Mouse (Mus musculus) thymus, postnatal 36 days (tissue): ENCODE measurements around the gene Parp4.

Experiments
- DNase-seq, 2 experiments: peaks; one replicate each; pipeline ENCODE4 v3.0.0; 2022; ENCODE audit warnings: mixed read lengths in 2 of 2

Parp4 gene

DNA sequence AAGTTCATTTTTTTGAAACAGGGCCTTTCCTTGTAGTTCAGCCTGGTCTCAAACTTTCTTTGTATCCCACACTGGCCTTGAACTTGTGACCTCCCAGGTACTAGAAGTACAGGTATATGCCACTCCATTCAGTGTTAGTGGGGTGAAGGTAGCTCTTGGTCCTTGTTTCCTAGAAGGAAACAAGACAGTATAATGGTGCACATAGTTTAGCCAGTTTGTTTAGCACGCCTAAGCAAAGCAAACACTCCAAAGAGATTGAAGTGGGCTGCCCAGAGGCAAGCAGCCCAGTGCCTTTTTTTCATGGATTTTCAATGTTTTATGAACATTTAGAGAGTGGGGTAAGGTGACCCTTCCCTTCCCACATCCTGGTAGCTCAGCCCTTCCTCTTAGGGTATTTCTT, 42.1 kb downstream of the Parp4 start:
- no peak for DNase-seq

DNA sequence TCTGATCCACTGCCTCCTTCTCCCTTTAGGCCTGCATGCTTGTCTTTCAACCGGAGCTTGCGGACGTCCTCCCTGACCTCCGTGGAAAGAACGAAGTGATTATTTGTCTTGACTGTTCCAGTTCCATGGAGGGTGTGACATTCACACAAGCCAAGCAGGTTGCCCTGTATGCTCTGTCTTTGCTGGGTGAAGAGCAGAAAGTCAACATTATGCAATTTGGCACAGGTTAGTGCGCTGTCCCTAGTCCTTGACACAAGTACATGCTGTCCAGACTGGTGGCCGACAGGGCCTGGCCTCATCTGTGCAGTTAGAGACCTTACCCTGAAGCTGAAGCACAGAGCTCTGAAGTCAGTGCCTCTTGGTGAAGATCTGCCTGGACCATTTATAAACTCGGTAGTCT, 45.0 kb downstream of the Parp4 start:
- DNase-seq = no peak

DNA sequence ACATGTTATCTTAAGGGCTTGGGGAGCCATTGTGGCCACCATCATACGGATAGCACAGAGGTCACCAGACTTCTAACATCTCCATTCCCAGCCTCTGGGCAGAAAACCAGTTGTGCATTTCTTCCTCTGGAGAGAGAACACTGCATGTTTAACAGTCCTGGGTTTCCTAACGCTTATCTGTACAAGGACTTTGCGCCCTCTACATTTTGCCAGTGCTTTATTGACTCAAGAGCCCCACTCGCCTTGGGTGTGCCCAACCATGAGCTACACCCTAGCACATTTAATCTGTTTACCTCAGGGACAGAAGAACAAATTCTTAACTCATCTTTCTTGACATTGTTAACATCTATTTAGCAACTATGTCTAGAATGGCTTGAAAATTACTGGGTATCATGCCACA, 50.8 kb downstream of the Parp4 start:
- no peak for DNase-seq

DNA sequence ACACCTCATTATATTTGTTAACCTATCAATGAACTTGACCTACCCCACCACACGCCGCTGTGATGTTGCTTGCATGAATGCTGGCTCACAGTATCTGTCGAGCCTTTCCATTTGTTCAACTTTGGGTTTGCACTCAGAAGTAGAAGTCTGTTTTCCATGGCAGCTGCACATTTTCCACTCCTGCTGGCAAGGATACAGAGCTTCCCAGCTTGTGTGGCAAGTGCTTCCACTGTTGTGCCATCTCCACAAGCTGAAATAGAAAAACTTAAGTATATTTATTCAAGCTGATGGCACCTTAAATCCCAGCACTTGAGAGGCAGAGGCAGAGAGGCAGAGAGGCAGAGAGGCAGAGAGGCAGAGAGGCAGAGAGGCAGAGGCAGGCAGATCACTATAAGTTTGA, 52.9 kb downstream of the Parp4 start:
- no peak for DNase-seq

DNA sequence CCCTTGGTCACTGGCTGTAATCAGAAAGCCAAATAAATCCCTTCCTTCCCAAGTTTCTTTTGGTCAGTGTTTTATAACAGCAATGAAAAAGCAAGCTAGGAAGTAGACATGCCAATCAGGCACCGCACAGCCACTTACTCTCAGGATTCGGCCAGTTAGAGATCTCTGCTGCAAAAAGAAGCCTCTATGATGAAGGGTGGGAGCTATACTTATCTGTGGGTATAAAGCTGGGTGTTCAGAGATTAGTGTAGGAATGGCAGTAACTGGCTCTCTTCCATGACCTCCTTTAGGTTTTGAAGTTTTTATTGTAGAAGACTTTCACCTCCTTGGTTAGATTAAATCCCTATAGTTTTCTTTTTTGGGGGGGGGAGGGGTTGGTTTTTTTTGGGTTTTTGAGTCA, 55.7 kb downstream of the Parp4 start:
- no peak for DNase-seq

DNA sequence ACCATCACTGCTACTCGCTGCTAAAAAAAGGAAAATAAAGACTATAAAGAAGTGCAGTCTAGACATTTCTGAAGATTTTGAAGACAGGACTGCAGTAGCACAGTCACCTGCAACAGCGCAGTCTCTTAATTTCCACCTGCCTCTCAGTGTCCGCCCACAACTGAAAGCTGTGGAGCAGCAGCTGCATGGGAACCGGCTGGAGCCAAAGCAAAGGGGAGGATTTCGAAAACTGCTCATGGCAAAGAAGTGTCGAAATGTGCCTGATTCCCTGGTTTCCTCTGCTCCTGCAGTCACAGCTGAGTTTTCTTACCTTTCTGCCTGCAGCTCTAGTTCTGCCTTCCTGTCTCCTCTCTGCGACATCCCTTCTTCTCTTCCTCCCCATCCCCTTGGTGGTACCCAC, 71.8 kb downstream of the Parp4 start:
- no peak for DNase-seq

DNA sequence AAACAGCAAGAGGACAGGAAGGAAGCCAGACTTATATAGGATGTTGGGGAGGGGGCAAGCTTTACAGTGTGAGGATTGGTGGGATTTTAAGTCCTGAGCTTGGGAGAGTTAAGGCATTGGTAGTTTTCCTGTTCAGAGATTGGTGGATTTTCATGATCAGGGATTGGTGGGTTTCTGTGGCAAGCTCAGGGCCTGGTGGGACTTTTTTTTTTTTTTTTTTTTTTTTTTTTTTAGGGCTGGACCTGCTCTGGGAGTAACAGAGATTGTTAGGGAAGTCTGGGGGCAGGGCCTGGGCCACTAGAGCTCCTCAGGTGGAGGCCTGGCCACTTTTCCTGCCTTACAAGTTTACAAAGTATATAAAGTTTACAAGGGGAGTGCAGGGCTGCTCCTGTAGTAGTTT, 74.0 kb downstream of the Parp4 start:
- DNase-seq = no peak

DNA sequence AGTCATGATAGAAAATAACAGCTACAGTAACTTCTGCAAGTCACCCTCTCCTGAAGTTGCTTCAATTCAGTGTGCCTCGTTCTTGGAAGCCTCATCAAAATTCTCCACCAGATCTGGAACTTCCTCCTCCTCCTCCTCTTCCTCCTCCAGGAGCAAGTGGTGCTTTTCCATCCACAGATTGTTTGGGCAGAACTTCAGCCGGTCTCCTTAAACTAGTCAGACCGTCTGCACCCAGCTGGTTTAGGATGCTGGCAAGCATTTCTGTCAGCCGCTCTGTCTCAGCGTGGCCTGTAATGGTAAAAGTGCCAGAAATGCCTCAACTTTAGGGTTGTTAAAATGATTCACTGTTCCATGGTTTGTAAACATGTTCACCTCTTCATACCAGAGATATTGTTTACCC, 90.2 kb downstream of the Parp4 start:
- DNase-seq = no peak

DNA sequence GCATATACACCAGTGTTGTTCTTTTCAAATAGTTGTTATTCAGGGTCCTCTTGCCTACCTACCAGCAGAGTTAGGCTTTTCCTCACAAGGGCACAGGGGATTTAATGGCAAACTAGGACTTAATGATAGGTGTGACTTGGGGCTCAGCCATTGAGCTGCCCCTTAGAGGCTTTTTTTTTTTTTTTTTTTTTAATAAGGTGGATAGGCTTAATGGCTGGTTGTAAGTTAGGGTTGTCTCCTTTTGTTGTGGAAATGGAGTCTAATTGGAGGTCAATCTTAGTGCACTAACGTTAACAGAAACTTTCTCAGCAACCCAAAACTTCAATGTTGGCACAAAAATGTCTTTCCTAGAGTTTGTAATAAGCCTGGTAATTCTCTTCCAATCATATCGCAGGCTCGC, 91.5 kb downstream of the Parp4 start:
- no peak for DNase-seq

DNA sequence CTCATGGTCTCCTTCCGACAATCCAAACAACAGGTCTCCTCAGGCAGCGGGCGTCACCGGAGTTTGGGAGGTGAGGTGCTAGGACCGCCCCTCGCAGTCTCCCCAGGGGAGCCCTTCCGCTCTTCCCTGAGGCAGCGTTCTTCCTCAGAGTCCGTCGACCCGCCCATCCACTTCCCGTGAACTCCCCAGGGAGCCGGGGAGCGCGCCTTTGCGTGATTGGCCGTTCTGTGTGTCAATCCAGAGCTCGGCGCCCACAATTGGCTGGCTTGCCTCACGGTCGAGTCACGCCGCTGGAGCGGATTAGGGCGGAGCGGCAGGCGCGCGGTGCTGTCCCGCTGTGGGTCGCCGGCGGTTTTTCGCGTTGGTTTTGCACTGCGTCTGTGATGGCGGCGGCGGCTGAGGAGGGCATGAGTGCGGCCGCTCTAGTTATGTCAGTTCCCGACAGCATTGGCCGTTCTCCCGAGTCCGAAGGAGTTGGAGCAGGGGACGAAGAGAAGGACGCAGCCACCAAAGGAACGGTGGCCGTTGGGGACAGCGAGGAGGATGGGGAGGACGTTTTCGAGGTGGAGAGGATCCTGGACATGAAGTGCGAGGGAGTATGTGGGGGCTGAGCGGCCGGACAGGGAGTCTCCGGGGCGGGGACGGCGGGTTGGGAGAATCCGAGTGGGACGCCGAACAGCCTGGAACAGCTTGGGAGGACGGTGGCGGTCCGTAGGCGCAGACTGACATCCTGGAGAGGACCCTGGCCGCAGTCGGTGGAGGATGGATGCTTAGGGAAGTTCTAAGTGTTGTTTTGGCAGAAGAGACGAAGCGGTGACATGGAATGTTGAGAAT, 92.8 kb downstream of the Parp4 start, which contains the start of gene Mphosph8:
Mphosph8 (plus strand) TSS at position 280 of the 834 bp plus-strand sequence.
- peak; percentile 99 for DNase-seq

DNA sequence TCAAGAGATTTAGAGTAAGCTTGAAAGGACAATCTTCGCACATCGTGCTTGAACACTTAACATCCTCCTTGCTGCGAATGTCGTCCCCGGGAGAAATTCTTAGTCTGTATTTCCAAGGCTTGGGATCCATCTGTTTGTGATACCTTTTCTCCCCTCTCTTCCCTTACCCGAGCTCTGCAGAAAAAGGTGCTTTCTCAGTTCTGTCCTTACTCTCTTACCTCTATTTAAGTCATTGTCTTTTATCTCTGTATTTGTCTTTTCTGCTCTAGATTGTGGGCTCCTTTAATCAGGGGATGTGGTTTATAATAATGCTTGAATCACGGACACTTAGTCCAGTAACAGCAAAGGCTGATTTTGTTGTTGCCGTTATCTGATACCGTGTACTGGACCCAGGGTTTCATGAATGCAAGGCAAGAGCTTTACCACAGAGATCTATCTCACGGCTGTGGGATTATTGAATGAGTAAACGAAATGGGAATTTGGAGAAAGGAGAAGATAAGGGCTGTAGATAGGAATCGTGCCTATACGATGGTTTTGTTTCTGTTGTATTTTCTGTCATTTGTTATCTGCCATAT, 93.7 kb downstream of the Parp4 start:
- DNase-seq = no peak

DNA sequence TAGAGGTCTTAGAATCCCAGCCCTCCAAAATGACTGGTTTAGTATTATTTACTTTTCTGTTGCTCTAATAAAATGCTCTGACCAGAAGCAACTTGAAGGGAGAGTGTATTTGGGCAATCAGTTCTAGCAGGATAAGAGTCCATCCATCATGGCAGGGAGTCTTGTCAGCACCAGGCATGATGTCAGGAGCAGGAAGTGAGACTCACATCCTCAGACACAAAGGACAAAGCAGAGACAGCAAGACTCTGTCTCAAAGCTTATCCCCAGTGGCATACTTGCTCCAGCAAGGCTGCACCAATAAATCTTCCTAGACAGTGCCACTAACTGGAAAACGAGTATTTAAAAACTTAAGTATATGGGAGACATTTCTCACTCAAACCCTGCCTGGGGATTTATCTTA, 110.0 kb downstream of the Parp4 start:
- DNase-seq = no peak

DNA sequence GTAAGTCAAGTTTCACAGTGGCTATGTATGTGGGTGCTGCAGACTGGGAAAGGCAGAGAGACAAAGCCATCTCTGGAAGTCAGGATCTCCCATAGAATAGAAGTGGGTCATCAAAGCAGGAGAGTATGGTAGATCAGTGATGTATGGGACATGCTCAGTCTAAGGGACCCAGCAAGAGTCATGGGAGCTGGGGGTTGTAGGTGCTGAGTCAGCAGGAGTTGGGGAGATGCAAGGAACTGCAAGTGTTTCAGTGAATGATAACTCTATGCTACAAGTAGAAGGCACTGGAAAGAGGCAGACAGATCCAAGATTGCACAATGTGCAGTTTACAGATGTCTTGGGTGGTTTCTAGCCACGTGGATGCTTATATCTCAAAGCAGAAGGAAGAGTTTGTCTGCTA, 113.7 kb downstream of the Parp4 start:
- DNase-seq = no peak

DNA sequence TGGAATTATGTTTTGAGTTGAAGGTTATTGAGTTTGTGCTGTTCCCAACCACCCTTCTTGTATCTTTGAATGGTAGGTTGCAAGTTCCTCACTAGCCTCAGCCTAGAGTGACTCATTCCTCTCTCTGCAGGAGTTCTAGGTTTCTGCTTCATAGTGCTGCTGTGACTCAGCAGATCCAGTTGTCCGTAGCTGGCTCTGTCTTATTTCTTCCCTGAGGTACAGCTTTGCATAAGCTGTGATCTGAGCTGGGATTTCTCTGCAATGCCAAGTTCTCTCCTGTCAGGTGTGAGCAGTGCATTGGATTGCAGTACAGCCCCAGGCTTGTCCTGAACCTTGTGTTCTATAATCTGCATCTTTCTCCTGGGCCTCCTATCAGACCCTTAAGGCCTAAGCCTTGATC, 114.3 kb downstream of the Parp4 start:
- no peak for DNase-seq

DNA sequence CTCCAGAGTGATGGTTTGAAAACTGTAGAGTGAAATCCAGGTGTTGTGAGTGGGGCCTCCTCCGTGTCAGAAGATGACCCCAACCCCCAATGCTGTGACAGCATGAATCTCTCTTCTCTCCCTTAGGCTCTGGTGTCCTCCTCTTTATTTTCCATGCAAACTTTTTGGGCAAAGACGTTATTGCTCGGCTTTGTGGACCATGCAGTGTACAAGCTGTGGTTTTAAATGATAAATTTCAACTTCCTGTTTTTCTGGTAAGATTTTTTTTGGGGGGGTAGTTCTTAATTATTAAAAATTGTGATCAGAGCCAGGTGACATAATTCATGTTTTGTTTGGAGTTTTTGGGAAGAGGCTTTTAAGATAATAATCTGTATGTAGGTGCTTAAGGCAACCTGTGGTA, 120.1 kb downstream of the Parp4 start:
- DNase-seq = no peak

DNA sequence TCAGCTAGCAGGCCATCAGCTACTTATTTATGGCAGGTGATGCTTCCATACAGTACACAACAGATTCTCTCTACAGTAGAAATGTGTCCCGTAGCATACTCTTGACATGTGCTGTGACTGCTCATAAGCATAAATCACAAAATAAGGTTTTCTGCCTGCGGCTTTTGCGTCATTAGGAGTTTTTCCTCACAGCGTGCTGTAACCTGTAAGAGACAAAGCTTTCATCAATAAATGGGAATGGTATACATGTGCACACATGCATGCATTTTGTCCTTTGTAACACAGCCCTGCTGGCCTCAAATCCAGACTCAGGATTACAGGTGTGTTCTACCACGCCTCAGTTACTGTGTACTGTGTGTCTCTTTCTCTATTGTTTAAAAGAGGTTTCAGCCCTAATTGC, 122.4 kb downstream of the Parp4 start:
- DNase-seq = no peak

DNA sequence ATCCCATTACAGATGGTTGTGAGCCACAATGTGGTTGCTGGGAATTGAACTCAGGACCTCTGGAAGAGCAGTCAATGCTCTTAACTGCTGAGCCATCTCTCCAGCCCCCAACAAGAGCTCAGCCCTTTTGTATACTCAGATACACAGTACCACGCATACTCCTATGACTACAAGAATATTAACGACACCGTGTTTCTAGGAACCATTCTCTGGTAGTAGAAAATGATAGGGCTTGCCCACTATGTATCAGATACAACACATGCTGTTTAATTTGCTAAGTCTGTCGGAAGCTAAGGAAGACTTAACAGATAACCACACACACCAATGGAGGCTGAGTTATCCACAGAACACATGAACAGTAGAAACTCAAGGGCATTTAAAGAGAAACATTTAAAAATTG, 127.2 kb downstream of the Parp4 start:
- no peak for DNase-seq

DNA sequence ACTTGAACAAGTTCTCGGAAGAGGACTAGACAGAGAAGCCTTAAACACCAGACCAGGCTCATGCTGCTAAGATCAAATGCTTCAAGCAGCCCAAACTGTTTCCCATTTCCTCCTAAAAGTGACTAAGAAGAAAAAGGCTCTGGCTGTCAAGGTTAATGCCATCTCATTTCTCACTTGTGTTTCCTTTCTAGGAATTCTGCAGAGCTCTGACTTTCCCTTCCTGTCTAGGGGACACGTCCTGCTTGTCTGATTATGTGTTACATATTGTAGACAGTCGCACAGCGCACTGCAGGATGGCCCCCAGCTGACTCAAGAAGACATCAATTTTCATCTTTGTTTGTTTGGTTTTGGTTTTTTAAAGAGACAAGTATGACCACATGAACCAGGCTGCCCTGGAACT, 130.3 kb downstream of the Parp4 start:
- no peak for DNase-seq
